Mouse (Mus musculus): Measurements from ENCODE around the gene Ptcd1. TPM values are rescaled to one million over a fixed set of nuclear protein-coding genes. Genes with fewer than 3 reads are reported as not detected.
"Not testable (repeated sequence)": the region's sequence is repeated elsewhere in the genome, so short reads cannot be mapped to it uniquely, and the experiment has no call there.

Gene Ptcd1
- total RNA-seq, 1 experiment = 14.3 TPM

DNA sequence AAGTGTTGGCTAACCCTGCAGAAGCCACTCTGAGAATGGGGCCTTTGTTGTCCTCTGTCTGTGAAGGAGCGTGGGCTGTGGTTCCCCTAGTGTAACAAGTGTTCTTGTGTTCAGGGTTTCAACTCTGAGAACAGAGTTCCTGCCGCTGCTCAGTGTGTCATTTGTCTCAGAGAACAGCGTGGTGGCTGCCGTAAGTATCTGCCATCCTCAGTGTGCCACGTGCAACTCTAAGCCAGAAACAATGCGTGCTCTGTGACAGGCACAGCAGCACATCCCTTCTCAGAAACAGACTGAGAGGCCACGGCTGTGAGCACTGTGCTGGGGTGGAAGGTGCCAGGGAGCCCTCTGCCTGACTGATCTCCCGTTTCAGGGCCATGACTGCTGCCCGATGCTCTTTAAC, 62.6 kb downstream of the Ptcd1 start:
- H3K4me3 ChIP-seq (ENCODE audit: insufficient read depth in 1 of 2, low read depth in 1 of 2, low read length in 2 of 2, poor library complexity in 1 of 2, severe bottlenecking in 1 of 2) = no peak overlapping the region
- H3K27ac ChIP-seq (ENCODE audit: insufficient read depth, low read depth, low read length, poor library complexity, severe bottlenecking) = no peak overlapping the region
- DNase-seq (ENCODE audit: low read depth, low spot score) = no peak
- peaks cover 43% of the 10 kb centered on the region for H3K36me3 ChIP-seq (ENCODE audit: control insufficient read depth, insufficient read depth, low read length, poor library complexity, severe bottlenecking)
- in situ Hi-C loops (cut with MboI; ENCODE audit: low sequenced_read_pairs in 2 of 2, unreplicated experiment in 2 of 2) = no loop called here
- no peak for TF ChIP-seq HCFC1 (IDR thresholded peaks at IDR 0.05; ENCODE audit: borderline replicate concordance, insufficient read depth, low read length)
- TF ChIP-seq ZC3H11A (IDR thresholded peaks at IDR 0.05; ENCODE audit: borderline replicate concordance, low read depth, low read length) = no peak
- TF ChIP-seq ZNF384 (IDR thresholded peaks at IDR 0.05; ENCODE audit: low read depth, low read length) = no peak
- TF ChIP-seq MAFK (IDR thresholded peaks at IDR 0.05; ENCODE audit: insufficient read depth, low read depth, low read length) = no peak
- TF ChIP-seq CHD2 (IDR thresholded peaks at IDR 0.05; ENCODE audit: low read depth, low read length) = no peak
- H3K9me3 ChIP-seq (ENCODE audit: control insufficient read depth, insufficient read depth, low read depth, low read length) = no peaks in the 10 kb centered on the region
- no peaks in the 10 kb centered on the region for H3K4me1 ChIP-seq (ENCODE audit: control insufficient read depth in 2 of 2, insufficient read depth in 2 of 2, low read length in 2 of 2, poor library complexity in 1 of 2)
- H3K9ac ChIP-seq (ENCODE audit: insufficient read depth, low read depth, low read length, poor library complexity, severe bottlenecking) = no peak overlapping the region

DNA sequence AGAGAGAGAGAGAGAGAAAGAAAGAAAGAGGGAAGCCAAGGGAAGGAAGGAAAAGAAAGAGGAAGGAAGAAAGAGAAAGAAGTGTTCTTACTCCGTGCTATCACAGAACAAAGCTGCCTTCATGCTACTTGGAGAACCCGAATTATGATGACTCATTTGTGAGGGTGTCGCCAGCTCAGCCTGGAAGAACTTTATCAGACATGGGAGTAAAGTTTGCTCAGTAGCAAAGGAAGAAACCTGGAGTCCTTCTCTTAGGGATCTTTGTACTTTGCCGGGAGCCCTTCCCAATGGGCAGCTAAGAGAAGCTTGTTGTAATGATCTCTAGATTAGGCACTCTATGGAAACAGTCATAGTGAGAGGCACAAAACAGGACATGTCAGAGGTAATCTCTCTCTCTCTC, 64.2 kb downstream of the Ptcd1 start:
- DNase-seq (ENCODE audit: low read depth, low spot score) = no peak
- H3K4me3 ChIP-seq (ENCODE audit: insufficient read depth in 1 of 2, low read depth in 1 of 2, low read length in 2 of 2, poor library complexity in 1 of 2, severe bottlenecking in 1 of 2) = no peak overlapping the region
- H3K4me1 ChIP-seq (ENCODE audit: control insufficient read depth in 2 of 2, insufficient read depth in 2 of 2, low read length in 2 of 2, poor library complexity in 1 of 2) = no peaks in the 10 kb centered on the region
- H3K36me3 ChIP-seq (ENCODE audit: control insufficient read depth, insufficient read depth, low read length, poor library complexity, severe bottlenecking) = peaks cover 37% of the 10 kb centered on the region
- in situ Hi-C loops (cut with MboI; ENCODE audit: low sequenced_read_pairs in 2 of 2, unreplicated experiment in 2 of 2) = no loop called here
- no peak overlapping the region for H3K9ac ChIP-seq (ENCODE audit: insufficient read depth, low read depth, low read length, poor library complexity, severe bottlenecking)
- H3K27ac ChIP-seq (ENCODE audit: insufficient read depth, low read depth, low read length, poor library complexity, severe bottlenecking) = no peak overlapping the region
- TF ChIP-seq CHD2 (IDR thresholded peaks at IDR 0.05; ENCODE audit: low read depth, low read length) = no peak
- TF ChIP-seq ZNF384 (IDR thresholded peaks at IDR 0.05; ENCODE audit: low read depth, low read length) = no peak
- no peak for TF ChIP-seq ZC3H11A (IDR thresholded peaks at IDR 0.05; ENCODE audit: borderline replicate concordance, low read depth, low read length)
- no peak for TF ChIP-seq HCFC1 (IDR thresholded peaks at IDR 0.05; ENCODE audit: borderline replicate concordance, insufficient read depth, low read length)
- no peak for TF ChIP-seq MAFK (IDR thresholded peaks at IDR 0.05; ENCODE audit: insufficient read depth, low read depth, low read length)
- no peaks in the 10 kb centered on the region for H3K9me3 ChIP-seq (ENCODE audit: control insufficient read depth, insufficient read depth, low read depth, low read length)

GRCm38 (mm10) chr5:145101451-145101850, 65.5 kb downstream of the Ptcd1 start:
- H3K4me3 ChIP-seq (ENCODE audit: insufficient read depth in 1 of 2, low read depth in 1 of 2, low read length in 2 of 2, poor library complexity in 1 of 2, severe bottlenecking in 1 of 2); H3K4me1 ChIP-seq (ENCODE audit: control insufficient read depth in 2 of 2, insufficient read depth in 2 of 2, low read length in 2 of 2, poor library complexity in 1 of 2); in situ Hi-C loops (cut with MboI; ENCODE audit: low sequenced_read_pairs in 2 of 2, unreplicated experiment in 2 of 2); H3K27ac ChIP-seq (ENCODE audit: insufficient read depth, low read depth, low read length, poor library complexity, severe bottlenecking); DNase-seq (ENCODE audit: low read depth, low spot score); H3K9me3 ChIP-seq (ENCODE audit: control insufficient read depth, insufficient read depth, low read depth, low read length); H3K9ac ChIP-seq (ENCODE audit: insufficient read depth, low read depth, low read length, poor library complexity, severe bottlenecking): not testable (repeated sequence)
- H3K36me3 ChIP-seq (ENCODE audit: control insufficient read depth, insufficient read depth, low read length, poor library complexity, severe bottlenecking) = peaks cover 38% of the 10 kb centered on the region

DNA sequence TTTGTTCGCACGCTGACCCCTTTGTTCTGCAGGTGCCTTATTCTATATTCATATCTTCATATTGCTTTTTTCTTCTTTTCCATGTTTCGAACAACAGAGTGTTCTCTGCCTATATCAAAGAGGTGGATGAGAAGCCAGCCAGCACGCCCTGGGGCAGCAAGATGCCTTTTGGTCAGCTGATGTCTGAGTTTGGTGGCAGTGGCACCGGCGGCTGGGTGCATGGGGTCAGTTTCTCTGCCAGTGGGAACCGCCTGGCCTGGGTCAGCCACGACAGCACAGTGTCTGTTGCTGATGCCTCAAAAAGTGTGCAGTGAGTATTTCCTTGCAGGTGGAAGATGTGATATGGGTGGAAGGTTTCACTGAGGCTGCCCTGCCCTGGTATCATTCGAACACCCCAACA, 65.9 kb downstream of the Ptcd1 start:
- no peak overlapping the region for H3K4me3 ChIP-seq (ENCODE audit: insufficient read depth in 1 of 2, low read depth in 1 of 2, low read length in 2 of 2, poor library complexity in 1 of 2, severe bottlenecking in 1 of 2)
- TF ChIP-seq CHD2 (IDR thresholded peaks at IDR 0.05; ENCODE audit: low read depth, low read length) (no peak), MAFK (IDR thresholded peaks at IDR 0.05; ENCODE audit: insufficient read depth, low read depth, low read length) (no peak), HCFC1 (IDR thresholded peaks at IDR 0.05; ENCODE audit: borderline replicate concordance, insufficient read depth, low read length) (no peak), ZC3H11A (IDR thresholded peaks at IDR 0.05; ENCODE audit: borderline replicate concordance, low read depth, low read length) (no peak), ZNF384 (IDR thresholded peaks at IDR 0.05; ENCODE audit: low read depth, low read length) (no peak)
- no peak overlapping the region for H3K9ac ChIP-seq (ENCODE audit: insufficient read depth, low read depth, low read length, poor library complexity, severe bottlenecking)
- in situ Hi-C loops (cut with MboI; ENCODE audit: low sequenced_read_pairs in 2 of 2, unreplicated experiment in 2 of 2) = no loop called here
- H3K27ac ChIP-seq (ENCODE audit: insufficient read depth, low read depth, low read length, poor library complexity, severe bottlenecking) = no peak overlapping the region; the same call in 1 of the 2 replicates
- no peaks in the 10 kb centered on the region for H3K4me1 ChIP-seq (ENCODE audit: control insufficient read depth in 2 of 2, insufficient read depth in 2 of 2, low read length in 2 of 2, poor library complexity in 1 of 2)
- H3K9me3 ChIP-seq (ENCODE audit: control insufficient read depth, insufficient read depth, low read depth, low read length) = no peaks in the 10 kb centered on the region
- peaks cover 37% of the 10 kb centered on the region for H3K36me3 ChIP-seq (ENCODE audit: control insufficient read depth, insufficient read depth, low read length, poor library complexity, severe bottlenecking)
- no peak for DNase-seq (ENCODE audit: low read depth, low spot score)

DNA sequence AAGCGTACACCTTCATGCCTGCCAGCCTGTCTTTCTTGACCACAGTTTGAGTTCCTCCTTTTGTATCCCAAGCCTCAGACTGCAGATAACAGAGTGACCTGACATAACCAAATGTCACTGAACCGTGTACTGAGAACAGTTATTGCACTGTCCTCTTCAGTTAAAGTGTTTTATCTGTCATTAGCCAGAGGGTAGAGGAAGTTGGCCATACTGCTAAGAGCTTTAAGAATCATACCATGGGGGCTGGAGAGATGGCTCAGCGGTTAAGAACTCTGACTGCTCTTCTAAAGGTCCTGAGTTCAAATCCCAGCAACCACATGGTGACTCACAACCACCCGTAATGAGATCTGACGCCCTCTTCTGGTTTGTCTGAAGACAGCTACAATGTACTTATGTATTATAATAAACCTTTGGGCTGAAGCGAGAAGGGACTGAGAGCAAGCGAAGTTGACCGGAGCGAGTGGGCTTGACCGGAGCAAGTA, 68.5 kb downstream of the Ptcd1 start:
- H3K9ac ChIP-seq (ENCODE audit: insufficient read depth, low read depth, low read length, poor library complexity, severe bottlenecking) = no peak overlapping the region
- no peaks in the 10 kb centered on the region for H3K9me3 ChIP-seq (ENCODE audit: control insufficient read depth, insufficient read depth, low read depth, low read length)
- no peaks in the 10 kb centered on the region for H3K4me1 ChIP-seq (ENCODE audit: control insufficient read depth in 2 of 2, insufficient read depth in 2 of 2, low read length in 2 of 2, poor library complexity in 1 of 2)
- no peak overlapping the region for H3K27ac ChIP-seq (ENCODE audit: insufficient read depth, low read depth, low read length, poor library complexity, severe bottlenecking)
- TF ChIP-seq CHD2 (IDR thresholded peaks at IDR 0.05; ENCODE audit: low read depth, low read length) = no peak
- in situ Hi-C loops (cut with MboI; ENCODE audit: low sequenced_read_pairs in 2 of 2, unreplicated experiment in 2 of 2) = no loop called here
- no peak for DNase-seq (ENCODE audit: low read depth, low spot score)
- H3K36me3 ChIP-seq (ENCODE audit: control insufficient read depth, insufficient read depth, low read length, poor library complexity, severe bottlenecking) = peaks cover 33% of the 10 kb centered on the region
- H3K4me3 ChIP-seq (ENCODE audit: insufficient read depth in 1 of 2, low read depth in 1 of 2, low read length in 2 of 2, poor library complexity in 1 of 2, severe bottlenecking in 1 of 2) = no peak overlapping the region

Other genes with a start within 250 kb of the Ptcd1 start
- gene Smurf1, start 201.3 kb downstream of the Ptcd1 start, total RNA-seq (2012; rRNA removed) = 17.9 and 19.2 TPM in 2 replicates
- gene Gm4871, start 134.4 kb downstream of the Ptcd1 start, total RNA-seq (2012; rRNA removed) = not detected in 2 replicates
- gene 1700018F24Rik, start 124.1 kb downstream of the Ptcd1 start, total RNA-seq (2012; rRNA removed) = not detected in 2 replicates
- 48.2 and 65.4 TPM in 2 replicates for gene Arpc1a, start 83.3 kb downstream of the Ptcd1 start, total RNA-seq (2012; rRNA removed)
- 0.21 and 0.58 TPM in 2 replicates for gene Kpna7, start 83.1 kb downstream of the Ptcd1 start, total RNA-seq (2012; rRNA removed)
- 185 and 249 TPM in 2 replicates for gene Arpc1b, start 52.9 kb downstream of the Ptcd1 start, total RNA-seq (2012; rRNA removed)
- 89.3 and 108 TPM in 2 replicates for gene Pdap1, start 26.9 kb downstream of the Ptcd1 start, total RNA-seq (2012; rRNA removed)
- 124 and 168 TPM in 2 replicates for gene Bud31, start 26.7 kb downstream of the Ptcd1 start, total RNA-seq (2012; rRNA removed)
- gene Cpsf4, start 105 bp upstream of the Ptcd1 start, total RNA-seq (2012; rRNA removed) = 73.2 and 74.4 TPM in 2 replicates
- 537 and 605 TPM in 2 replicates for gene Atp5j2, start 25.0 kb upstream of the Ptcd1 start, total RNA-seq (2012; rRNA removed)
- 5.5 TPM in 2 replicates for gene Zkscan14, start 34.8 kb upstream of the Ptcd1 start, total RNA-seq (2012; rRNA removed)
- 16.9 and 18.0 TPM in 2 replicates for gene Zkscan5, start 37.5 kb upstream of the Ptcd1 start, total RNA-seq (2012; rRNA removed)
- 31.4 and 36.1 TPM in 2 replicates for gene Zfp655, start 64.6 kb upstream of the Ptcd1 start, total RNA-seq (2012; rRNA removed)
- 16.8 and 22.5 TPM in 2 replicates for gene Zscan25, start 113.4 kb upstream of the Ptcd1 start, total RNA-seq (2012; rRNA removed)
- gene Cyp3a57, start 178.2 kb upstream of the Ptcd1 start, total RNA-seq (2012; rRNA removed) = not detected in 2 replicates